ENCODE assay signal across 9 mouse cellular contexts in genomic region chr2:131142592-131142991, GRCm38 (mm10). TPM values are rescaled to one million over a fixed set of nuclear protein-coding genes. Genes with fewer than 3 reads are reported as not detected.
DNase-seq lines count a peak whose midpoint lies in the region; ATAC-seq lines count a peak whose summit lies in the region.
"Had no signal": no experiment of that assay in that cellular context is flagged by ENCODE, and none has a peak within 500 bp of the region (broad histone marks: within the 10 kb centered on the region; RNA-seq: fewer than 3 reads in every experiment).

No protein-coding gene starts in this region.

- no peak overlapping the region for H3K4me2 ChIP-seq in forebrain, embryonic 13.5 days
- 0 out of 2 replicates have a peak overlapping the region, but pooled peaks have one; percentile 24 for H3K4me2 ChIP-seq in lung, embryonic 16.5 days (ENCODE audit: low read depth, low read length)

- H3K9ac ChIP-seq in forebrain, embryonic 13.5 days, result no peak overlapping the region
- no peak overlapping the region for H3K9ac ChIP-seq in lung, embryonic 16.5 days (ENCODE audit: low read length)

- intact Hi-C loops in heart, postnatal 14 days (cut with DNase I), result loop anchor here (2.0 kb wide), 1 partner anchor 48 kb away; no protein-coding TSS in a partner anchor

- peaks cover 8% of the 10 kb centered on the region for H3K4me1 ChIP-seq in forebrain, embryonic 13.5 days
- peaks cover 14% of the 10 kb centered on the region for H3K4me1 ChIP-seq in lung, embryonic 16.5 days (replicated peaks; ENCODE audit: control insufficient read depth, insufficient read depth, low read length)

- peak; percentile 52; the same call in 1 of the 2 replicates for ATAC-seq in forebrain, embryonic 13.5 days
- ATAC-seq in lung, embryonic 16.5 days (ENCODE audit: low read depth), result peak; percentile 74

- H3K4me3 ChIP-seq in forebrain, embryonic 13.5 days, result no peak overlapping the region
- no peak overlapping the region for H3K4me3 ChIP-seq in lung, embryonic 16.5 days (ENCODE audit: low read length)

- H3K36me3 ChIP-seq in forebrain, embryonic 13.5 days (ENCODE audit: poor library complexity, severe bottlenecking), result peaks cover 43% of the 10 kb centered on the region
- H3K36me3 ChIP-seq in lung, embryonic 16.5 days (ENCODE audit: control insufficient read depth, insufficient read depth, low read length), result peaks cover 27% of the 10 kb centered on the region

- no peak overlapping the region for H3K27ac ChIP-seq in forebrain, embryonic 13.5 days
- no peak overlapping the region for H3K27ac ChIP-seq in lung, embryonic 16.5 days (ENCODE audit: low read length)

- no peaks in the 10 kb centered on the region for H3K27me3 ChIP-seq in forebrain, embryonic 13.5 days
- no peaks in the 10 kb centered on the region for H3K27me3 ChIP-seq in lung, embryonic 16.5 days (ENCODE audit: control insufficient read depth, insufficient read depth, low read depth, low read length)

- DNase-seq in CD8-positive naive resting alpha-beta T cell, adult 2 months (ENCODE audit: low read depth in 2 of 2, low spot score in 2 of 2), result peak; percentile 29 to 49
- peak; percentile 91 for DNase-seq in adrenal gland, postnatal 14 days
- DNase-seq in heart, postnatal 14 days, result peak; percentile 85 to 90
- DNase-seq in layer of hippocampus, adult 8-10 months (ENCODE audit: low spot score in 2 of 2), result peak; percentile 31 to 38
- peak; percentile 80 for DNase-seq in ovary, postnatal 14 days (ENCODE audit: low spot score)
- DNase-seq in thymus, postnatal 36 days, result peak; percentile 66 to 67

- 39% methylated on average over 18 of the region's 18 CpGs for WGBS in forebrain, embryonic 13.5 days
- WGBS in lung, embryonic 16.5 days, result 30% methylated on average over 18 of the region's 18 CpGs

- H3K9me3 ChIP-seq in forebrain, embryonic 13.5 days (replicated peaks), result no peaks in the 10 kb centered on the region
- H3K9me3 ChIP-seq in lung, embryonic 16.5 days (ENCODE audit: control insufficient read depth, low read length), result no peaks in the 10 kb centered on the region

RNA-seq across cellular contexts. Expression of gene Gm11037, which starts 9.3 kb away (rescaled TPM):
- not detected in 2 replicates for total RNA-seq in adrenal gland, postnatal 14 days (2021)
- polyA plus RNA-seq in forebrain, embryonic 13.5 days (2015; fragmentation: Nextera tagmentation; extraction: Ambion mirVana), result not detected in 2 replicates
- total RNA-seq in heart, postnatal 14 days (2021), result not detected
- total RNA-seq in layer of hippocampus, adult 8-10 months (2022), result not detected
- polyA plus RNA-seq in lung, embryonic 16.5 days (2015; fragmentation: Nextera tagmentation; extraction: Ambion mirVana), result not detected in 2 replicates
- polyA plus RNA-seq: large intestine, adult 2 months had no signal

RNA-seq across cellular contexts. Expression of gene Hspa12b, which starts 15.5 kb away (rescaled TPM):
- total RNA-seq in adrenal gland, postnatal 14 days (2021), result 23.3 and 26.1 TPM in 2 replicates
- 2.4 and 3.3 TPM in 2 replicates for polyA plus RNA-seq in forebrain, embryonic 13.5 days (2015; fragmentation: Nextera tagmentation; extraction: Ambion mirVana)
- total RNA-seq in heart, postnatal 14 days (2021), result 10 to 100 TPM; 42.9 to 48.2 TPM
- total RNA-seq in layer of hippocampus, adult 8-10 months (2022), result 10 to 100 TPM in 2 of 4 experiments, 1 to 10 TPM in 2; 8.8 to 11.8 (median 9.6) TPM
- 16.0 and 17.2 TPM in 2 replicates for polyA plus RNA-seq in lung, embryonic 16.5 days (2015; fragmentation: Nextera tagmentation; extraction: Ambion mirVana)

RNA-seq across cellular contexts. Expression of gene 1700037H04Rik, which starts 17.3 kb away (rescaled TPM):
- 69.4 and 79.8 TPM in 2 replicates for total RNA-seq in adrenal gland, postnatal 14 days (2021)
- 97.1 and 99.3 TPM in 2 replicates for polyA plus RNA-seq in forebrain, embryonic 13.5 days (2015; fragmentation: Nextera tagmentation; extraction: Ambion mirVana)
- 10 to 100 TPM; 11.1 to 12.2 TPM for total RNA-seq in heart, postnatal 14 days (2021)
- total RNA-seq in layer of hippocampus, adult 8-10 months (2022), result 10 to 100 TPM; 53.5 to 59.8 (median 57.2) TPM
- polyA plus RNA-seq in lung, embryonic 16.5 days (2015; fragmentation: Nextera tagmentation; extraction: Ambion mirVana), result 57.9 and 63.5 TPM in 2 replicates

RNA-seq across cellular contexts. Expression of gene Cenpb, which starts 37.3 kb away (rescaled TPM):
- 65.6 and 70.4 TPM in 2 replicates for total RNA-seq in adrenal gland, postnatal 14 days (2021)
- 14.8 and 15.3 TPM in 2 replicates for polyA plus RNA-seq in forebrain, embryonic 13.5 days (2015; fragmentation: Nextera tagmentation; extraction: Ambion mirVana)
- 10 to 100 TPM; 60.6 to 61.0 TPM for total RNA-seq in heart, postnatal 14 days (2021)
- 10 to 100 TPM; 65.8 to 79.4 (median 73.1) TPM for total RNA-seq in layer of hippocampus, adult 8-10 months (2022)
- polyA plus RNA-seq in lung, embryonic 16.5 days (2015; fragmentation: Nextera tagmentation; extraction: Ambion mirVana), result 8.4 and 9.5 TPM in 2 replicates

RNA-seq across cellular contexts. Expression of gene Cdc25b, which starts 44.2 kb away (rescaled TPM):
- total RNA-seq in adrenal gland, postnatal 14 days (2021), result 16.1 and 17.8 TPM in 2 replicates
- polyA plus RNA-seq in forebrain, embryonic 13.5 days (2015; fragmentation: Nextera tagmentation; extraction: Ambion mirVana), result 52.0 and 59.7 TPM in 2 replicates
- 10 to 100 TPM; 12.2 to 14.4 TPM for total RNA-seq in heart, postnatal 14 days (2021)
- total RNA-seq in layer of hippocampus, adult 8-10 months (2022), result 10 to 100 TPM; 21.6 to 31.4 (median 25.4) TPM
- polyA plus RNA-seq in lung, embryonic 16.5 days (2015; fragmentation: Nextera tagmentation; extraction: Ambion mirVana), result 61.0 TPM in 2 replicates

Comparison
In these comparisons a context has a peak if more than half of its experiments do, and no peak if none do; other contexts are left out.
1. DNase-seq: peak in every context shown above with its lines; median percentile 91 in adrenal gland, postnatal 14 days; 88 in heart, postnatal 14 days; 80 in ovary, postnatal 14 days; 66 in thymus, postnatal 36 days; 39 in CD8-positive naive resting alpha-beta T cell, adult 2 months; 34 in layer of hippocampus, adult 8-10 months.